Mouse (Mus musculus): ENCODE results near the gene Kcnma1. TPM values are rescaled to one million over a fixed set of nuclear protein-coding genes. Genes with fewer than 3 reads are reported as not detected.

The Kcnma1 gene
- polyA plus RNA-seq, 1 experiment from 2014 or later = 2.3 TPM

DNA sequence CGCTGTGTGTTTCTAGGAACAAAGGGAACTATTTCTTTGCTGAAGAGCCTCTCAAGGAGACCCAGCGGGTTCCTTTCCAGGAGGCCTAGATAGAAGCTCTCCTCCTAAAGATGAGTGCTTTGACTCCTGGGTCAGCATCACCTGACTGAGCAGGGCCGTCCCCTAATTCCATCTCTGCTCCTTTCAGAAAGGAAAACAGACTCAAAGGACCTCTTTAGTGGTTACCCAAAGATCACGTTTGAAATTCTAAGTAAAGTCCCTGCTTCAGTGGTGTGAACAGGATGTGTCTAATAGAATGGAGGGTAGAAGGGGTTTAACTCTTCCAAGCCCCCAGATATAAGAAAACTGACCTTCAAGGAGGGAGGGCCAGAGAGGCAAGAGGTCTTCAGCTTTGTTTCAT, 411.4 kb downstream of the Kcnma1 start:
- no peak overlapping the region for H3K27ac ChIP-seq
- no peaks in the 10 kb centered on the region for H3K36me3 ChIP-seq
- WGBS = 46% methylated on average over 4 of the region's 4 CpGs
- H3K4me2 ChIP-seq = no peak overlapping the region
- no peaks in the 10 kb centered on the region for H3K4me1 ChIP-seq (replicated peaks)
- no peak overlapping the region for H3K4me3 ChIP-seq (replicated peaks)
- H3K9ac ChIP-seq (replicated peaks) = no peak overlapping the region
- H3K9me3 ChIP-seq = no peaks in the 10 kb centered on the region
- no peak for ATAC-seq (ENCODE audit: insufficient number of reproducible peaks, insufficient read depth, low FRiP score, low TSS enrichment, low read depth)
- H3K27me3 ChIP-seq = peaks cover 5% of the 10 kb centered on the region; the same call in 1 of the 2 replicates

DNA sequence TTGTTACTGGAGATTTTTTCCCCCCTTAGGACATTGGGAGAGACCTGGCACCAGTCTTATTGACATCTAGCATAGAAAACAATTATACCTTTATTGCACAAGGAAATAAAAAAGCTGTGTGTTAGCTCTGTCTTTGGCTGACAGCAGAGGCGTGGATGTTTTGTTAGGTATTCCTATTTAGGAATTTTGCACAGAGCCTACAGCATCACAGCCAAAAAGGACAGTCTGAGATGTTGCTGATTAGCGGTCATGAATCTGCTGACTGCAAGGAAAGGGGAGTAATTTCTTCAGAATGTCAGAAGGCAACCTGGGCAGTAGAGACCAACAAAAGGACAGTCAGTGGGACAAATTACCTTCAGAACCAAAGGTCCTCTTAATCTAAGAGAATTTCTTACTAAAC, 412.2 kb downstream of the Kcnma1 start:
- WGBS = 81% methylated on average over 2 of the region's 2 CpGs
- H3K4me1 ChIP-seq (replicated peaks) = no peaks in the 10 kb centered on the region
- no peak overlapping the region for H3K4me2 ChIP-seq
- no peaks in the 10 kb centered on the region for H3K9me3 ChIP-seq
- no peaks in the 10 kb centered on the region for H3K36me3 ChIP-seq
- H3K27ac ChIP-seq = no peak overlapping the region
- ATAC-seq (ENCODE audit: insufficient number of reproducible peaks, insufficient read depth, low FRiP score, low TSS enrichment, low read depth) = no peak
- H3K27me3 ChIP-seq = peaks cover 5% of the 10 kb centered on the region; the same call in 1 of the 2 replicates
- no peak overlapping the region for H3K4me3 ChIP-seq (replicated peaks)
- H3K9ac ChIP-seq (replicated peaks) = no peak overlapping the region

DNA sequence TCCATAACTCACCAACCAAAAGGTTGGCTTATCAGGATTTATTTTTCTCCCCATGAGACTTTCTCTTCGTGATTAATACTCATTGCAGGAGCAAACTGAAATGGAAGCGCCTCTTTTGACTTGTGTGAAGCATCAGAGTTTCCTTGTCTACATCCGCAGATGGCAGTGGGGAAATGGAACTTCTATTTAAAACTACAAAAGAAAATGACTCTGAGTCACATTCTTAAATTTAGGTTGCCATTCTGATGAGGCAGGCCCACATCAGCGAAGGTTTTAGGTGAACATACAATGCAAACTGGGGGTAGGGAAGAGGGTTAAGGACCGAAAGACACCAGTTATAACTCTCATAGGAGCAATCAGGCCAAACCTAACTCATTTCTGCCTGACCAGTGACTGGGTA, 419.7 kb downstream of the Kcnma1 start:
- Histone ChIP-seq H3K4me3 (replicated peaks) (no peak overlapping the region), H3K9me3 (no peaks in the 10 kb centered on the region), H3K36me3 (no peaks in the 10 kb centered on the region), H3K27ac (no peak overlapping the region), H3K27me3 (no peaks in the 10 kb centered on the region), H3K4me1 (replicated peaks) (no peaks in the 10 kb centered on the region), H3K4me2 (no peak overlapping the region), H3K9ac (replicated peaks) (no peak overlapping the region)
- WGBS = 87% methylated on average over 5 of the region's 5 CpGs
- no peak for ATAC-seq (ENCODE audit: insufficient number of reproducible peaks, insufficient read depth, low FRiP score, low TSS enrichment, low read depth)

DNA sequence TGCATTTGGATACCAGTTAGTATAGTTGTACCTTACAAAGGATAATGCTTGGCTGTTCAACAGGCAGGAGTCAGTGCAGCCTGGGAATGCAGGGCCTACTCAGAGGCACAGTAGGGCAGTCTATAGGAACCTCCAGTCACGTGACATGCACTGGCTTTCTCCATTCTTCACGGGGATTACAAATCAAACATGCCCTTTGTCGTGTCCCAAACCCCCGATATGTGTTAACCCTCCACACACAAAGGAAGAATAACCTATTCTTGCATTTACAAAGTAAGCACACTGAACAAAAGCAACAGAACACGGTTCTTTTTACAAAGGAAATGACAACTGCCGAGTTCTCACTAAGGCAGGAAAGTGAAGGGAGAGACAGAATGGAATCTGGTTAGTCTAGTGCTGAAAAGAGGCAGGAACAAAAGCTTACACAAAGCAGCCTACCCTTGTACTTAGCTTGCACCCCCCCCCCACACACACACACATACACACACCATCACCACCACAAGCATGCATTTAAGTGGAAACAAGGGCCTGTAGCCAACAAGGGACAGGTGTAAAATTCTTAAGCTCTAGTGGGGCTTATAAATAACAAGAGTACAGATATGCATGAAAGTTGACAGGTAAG, 421.4 kb downstream of the Kcnma1 start:
- Histone ChIP-seq H3K27me3 (no peaks in the 10 kb centered on the region), H3K27ac (no peak overlapping the region), H3K9ac (replicated peaks) (no peak overlapping the region), H3K4me2 (no peak overlapping the region), H3K36me3 (no peaks in the 10 kb centered on the region), H3K9me3 (no peaks in the 10 kb centered on the region), H3K4me1 (replicated peaks) (no peaks in the 10 kb centered on the region), H3K4me3 (replicated peaks) (no peak overlapping the region)
- 75% methylated on average over 6 of the region's 6 CpGs for WGBS
- ATAC-seq (ENCODE audit: insufficient number of reproducible peaks, insufficient read depth, low FRiP score, low TSS enrichment, low read depth) = no peak

DNA sequence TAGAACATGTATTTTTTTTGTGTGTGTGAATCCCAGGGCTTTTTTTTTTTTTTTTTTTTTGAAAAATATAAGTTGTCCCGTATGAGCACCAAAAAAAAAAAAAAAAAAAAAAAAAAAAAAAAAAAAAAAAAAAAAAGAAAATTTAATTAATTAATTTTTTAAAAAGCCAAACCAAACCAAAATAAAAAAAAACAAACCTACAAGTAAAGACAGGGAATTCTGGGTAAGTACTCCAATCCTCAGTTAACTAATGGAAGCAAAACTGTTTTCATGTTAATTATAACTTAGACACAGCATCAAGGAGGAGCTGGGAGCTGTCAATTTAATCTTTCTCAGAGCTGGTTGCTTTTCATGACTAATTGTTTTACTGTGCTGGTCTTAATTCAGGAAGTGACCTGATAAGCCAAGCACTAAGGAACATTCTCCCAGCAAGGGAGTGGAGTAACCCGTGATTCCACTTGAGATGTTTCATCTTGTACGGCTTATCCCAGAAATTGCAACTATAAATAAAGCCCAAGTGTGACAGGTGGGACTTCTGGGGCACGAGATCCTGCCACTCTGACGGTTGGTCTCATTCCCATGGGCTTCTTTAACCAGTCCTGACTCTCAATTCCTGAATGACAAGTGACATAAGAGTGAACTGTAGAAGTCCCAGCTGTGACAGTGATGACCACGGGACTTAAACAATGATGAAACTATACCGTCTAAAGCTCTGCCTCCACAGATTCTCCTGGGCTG, 424.4 kb downstream of the Kcnma1 start:
- ATAC-seq (ENCODE audit: insufficient number of reproducible peaks, insufficient read depth, low FRiP score, low TSS enrichment, low read depth) = no peak
- no peak overlapping the region for H3K4me3 ChIP-seq (replicated peaks)
- H3K4me1 ChIP-seq (replicated peaks) = no peaks in the 10 kb centered on the region
- no peak overlapping the region for H3K9ac ChIP-seq (replicated peaks)
- no peaks in the 10 kb centered on the region for H3K9me3 ChIP-seq
- 56% methylated on average over 7 of the region's 7 CpGs for WGBS
- no peak overlapping the region for H3K27ac ChIP-seq
- no peaks in the 10 kb centered on the region for H3K36me3 ChIP-seq
- no peak overlapping the region for H3K4me2 ChIP-seq
- peaks cover 6% of the 10 kb centered on the region; the same call in 1 of the 2 replicates for H3K27me3 ChIP-seq

DNA sequence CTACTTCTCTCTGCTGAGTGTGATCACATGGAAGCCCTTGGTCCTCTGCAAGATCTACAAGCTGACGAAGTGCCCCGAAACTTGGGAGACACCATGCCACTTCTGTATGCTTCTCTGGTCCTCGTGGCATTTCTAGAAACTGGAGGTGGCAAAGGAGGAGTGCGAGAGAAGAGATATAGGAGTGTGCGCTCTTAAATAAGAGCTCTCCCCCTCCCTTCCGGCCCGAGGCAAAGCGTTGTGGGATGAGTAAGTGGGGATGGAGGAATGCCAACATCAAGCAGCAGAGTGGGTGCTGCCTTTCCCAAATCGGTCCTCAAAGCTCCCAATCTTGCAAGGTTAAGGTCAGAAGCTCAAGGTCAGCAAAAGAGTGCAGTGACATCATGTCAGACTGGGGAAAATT, 426.8 kb downstream of the Kcnma1 start:
- ATAC-seq (ENCODE audit: insufficient number of reproducible peaks, insufficient read depth, low FRiP score, low TSS enrichment, low read depth) = no peak
- Histone ChIP-seq H3K27me3 (peaks cover 6% of the 10 kb centered on the region), H3K36me3 (no peaks in the 10 kb centered on the region), H3K9me3 (no peaks in the 10 kb centered on the region), H3K4me1 (replicated peaks) (no peaks in the 10 kb centered on the region), H3K4me3 (replicated peaks) (no peak overlapping the region), H3K27ac (no peak overlapping the region), H3K9ac (replicated peaks) (no peak overlapping the region), H3K4me2 (no peak overlapping the region)
- 86% methylated on average over 9 of the region's 9 CpGs for WGBS

DNA sequence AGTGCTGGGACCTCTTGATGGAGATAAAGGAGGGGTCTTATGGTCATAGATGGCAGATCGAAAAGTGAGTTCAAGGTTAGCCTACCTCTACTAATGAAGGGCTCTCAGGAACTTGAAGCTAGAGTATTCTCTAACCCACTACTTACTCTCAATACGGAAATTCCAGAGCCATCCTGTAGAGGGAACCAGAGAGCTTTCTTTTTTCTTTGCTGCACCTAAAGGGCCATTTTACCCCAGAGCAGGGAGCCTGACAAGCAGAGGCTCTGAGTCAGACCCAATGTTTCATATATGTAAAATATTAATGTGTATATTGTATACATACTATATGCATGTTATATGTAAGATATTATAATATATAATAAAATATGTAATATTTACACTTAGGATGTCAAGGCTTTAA, 431.1 kb downstream of the Kcnma1 start:
- no peak overlapping the region for H3K4me2 ChIP-seq
- H3K9ac ChIP-seq (replicated peaks) = no peak overlapping the region
- WGBS = 13% methylated on average over 2 of the region's 2 CpGs
- no peak overlapping the region for H3K4me3 ChIP-seq (replicated peaks)
- no peaks in the 10 kb centered on the region for H3K4me1 ChIP-seq (replicated peaks)
- no peak overlapping the region for H3K27ac ChIP-seq
- ATAC-seq (ENCODE audit: insufficient number of reproducible peaks, insufficient read depth, low FRiP score, low TSS enrichment, low read depth) = no peak
- H3K27me3 ChIP-seq = peaks cover 13% of the 10 kb centered on the region
- H3K36me3 ChIP-seq = no peaks in the 10 kb centered on the region
- H3K9me3 ChIP-seq = no peaks in the 10 kb centered on the region

DNA sequence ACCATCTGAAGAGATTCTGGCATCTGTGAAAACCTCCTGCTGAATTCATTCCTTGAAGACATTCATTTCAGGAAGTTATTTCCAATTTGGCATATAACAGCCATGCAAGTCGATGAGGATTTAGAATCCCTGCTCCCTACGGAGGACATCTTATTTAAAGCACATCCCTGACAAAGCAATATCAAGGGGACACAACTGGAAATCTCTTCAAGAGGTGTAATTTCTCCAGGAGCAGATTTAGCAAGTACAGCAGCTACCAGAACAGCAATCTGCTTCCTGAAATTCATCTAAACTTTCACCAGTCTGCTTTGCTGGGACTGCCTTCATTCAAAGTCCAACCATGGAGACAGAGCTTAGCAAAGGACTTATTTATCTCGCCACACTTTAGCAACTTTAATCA, 433.0 kb downstream of the Kcnma1 start:
- Histone ChIP-seq H3K36me3 (no peaks in the 10 kb centered on the region), H3K4me3 (replicated peaks) (no peak overlapping the region)

DNA sequence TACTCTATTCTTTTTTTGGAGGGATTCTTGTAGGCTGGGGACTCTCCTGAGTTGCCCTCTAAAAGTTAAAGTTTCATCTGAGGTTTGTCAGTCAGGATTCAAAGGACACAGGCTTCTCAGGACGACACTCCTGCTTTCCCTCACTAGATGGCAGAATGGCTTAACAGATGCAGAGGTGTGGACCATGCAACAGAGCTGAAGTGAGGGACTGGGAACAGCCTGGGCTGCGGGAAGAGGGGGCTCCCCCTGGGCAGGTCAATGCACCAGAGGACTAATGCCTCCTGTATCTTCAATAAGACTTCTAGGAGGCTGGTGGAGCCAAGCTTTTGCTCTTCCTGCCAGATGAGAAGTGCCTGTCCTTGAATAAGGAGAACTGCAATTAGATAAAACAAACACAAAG, 438.3 kb downstream of the Kcnma1 start:
- Histone ChIP-seq H3K9me3 (no peaks in the 10 kb centered on the region), H3K4me3 (replicated peaks) (no peak overlapping the region), H3K27ac (no peak overlapping the region), H3K4me1 (replicated peaks) (no peaks in the 10 kb centered on the region), H3K4me2 (no peak overlapping the region), H3K27me3 (peaks cover 4% of the 10 kb centered on the region; the same call in 1 of the 2 replicates), H3K36me3 (no peaks in the 10 kb centered on the region), H3K9ac (replicated peaks) (no peak overlapping the region)
- 4% methylated on average over 2 of the region's 2 CpGs for WGBS
- no peak for ATAC-seq (ENCODE audit: insufficient number of reproducible peaks, insufficient read depth, low FRiP score, low TSS enrichment, low read depth)

More for the DNA sequence above, 433.0 kb downstream of the Kcnma1 start:
- Histone ChIP-seq H3K9ac (replicated peaks) (no peak overlapping the region), H3K27me3 (peaks cover 6% of the 10 kb centered on the region), H3K4me1 (replicated peaks) (no peaks in the 10 kb centered on the region), H3K4me2 (no peak overlapping the region), H3K9me3 (no peaks in the 10 kb centered on the region), H3K27ac (no peak overlapping the region)
- 78% methylated on average over 3 of the region's 3 CpGs for WGBS
- ATAC-seq (ENCODE audit: insufficient number of reproducible peaks, insufficient read depth, low FRiP score, low TSS enrichment, low read depth) = no peak

DNA sequence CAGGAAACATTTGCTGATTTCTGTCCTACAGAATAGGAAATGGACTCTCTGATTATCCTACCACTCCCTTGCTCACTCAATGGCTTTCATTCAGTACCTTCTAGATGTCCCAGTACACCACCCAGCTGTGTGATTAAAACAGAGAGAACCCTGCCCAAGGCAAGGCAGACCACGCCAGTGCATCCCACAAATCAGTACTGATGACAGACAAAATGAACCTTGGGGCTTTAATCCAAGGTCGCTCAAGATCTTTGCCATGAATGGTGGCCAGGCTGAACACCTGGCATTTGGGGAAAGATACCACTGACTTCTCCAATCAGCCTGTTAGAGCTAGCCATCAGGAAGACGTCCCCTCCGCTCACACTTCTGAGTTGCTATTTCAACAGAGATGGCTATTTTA, 440.2 kb downstream of the Kcnma1 start:
- H3K27ac ChIP-seq = no peak overlapping the region
- no peaks in the 10 kb centered on the region; the same call in 1 of the 2 replicates for H3K27me3 ChIP-seq
- 63% methylated on average over 4 of the region's 4 CpGs for WGBS
- no peaks in the 10 kb centered on the region for H3K36me3 ChIP-seq
- no peak overlapping the region for H3K4me2 ChIP-seq
- no peaks in the 10 kb centered on the region for H3K4me1 ChIP-seq (replicated peaks)
- H3K4me3 ChIP-seq (replicated peaks) = no peak overlapping the region
- H3K9ac ChIP-seq (replicated peaks) = no peak overlapping the region
- H3K9me3 ChIP-seq = no peaks in the 10 kb centered on the region
- no peak for ATAC-seq (ENCODE audit: insufficient number of reproducible peaks, insufficient read depth, low FRiP score, low TSS enrichment, low read depth)

DNA sequence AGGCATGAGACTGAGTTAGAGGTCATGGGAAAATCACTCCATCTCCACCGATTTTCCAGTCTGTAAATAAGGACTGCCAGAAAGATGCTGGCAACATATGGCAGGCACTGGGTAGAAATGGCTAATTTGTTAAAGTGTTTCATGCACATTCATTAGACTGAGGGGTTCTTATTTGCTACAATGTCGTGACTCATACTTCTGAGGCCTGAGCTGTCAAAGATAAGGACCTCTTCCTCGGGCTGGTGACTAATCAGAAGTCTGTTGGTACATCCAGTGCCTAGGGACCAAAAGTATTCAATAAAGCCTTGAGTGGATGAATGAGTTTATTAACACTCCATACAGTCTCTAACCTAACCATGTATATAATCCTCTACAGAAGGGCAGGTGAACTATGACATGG, 440.9 kb downstream of the Kcnma1 start:
- H3K27ac ChIP-seq = no peak overlapping the region
- H3K4me2 ChIP-seq = no peak overlapping the region
- no peaks in the 10 kb centered on the region for H3K27me3 ChIP-seq
- WGBS = 73% methylated on average over 3 of the region's 3 CpGs
- H3K9ac ChIP-seq (replicated peaks) = no peak overlapping the region
- no peaks in the 10 kb centered on the region for H3K9me3 ChIP-seq
- no peaks in the 10 kb centered on the region for H3K4me1 ChIP-seq (replicated peaks)
- no peaks in the 10 kb centered on the region for H3K36me3 ChIP-seq
- H3K4me3 ChIP-seq (replicated peaks) = no peak overlapping the region
- no peak for ATAC-seq (ENCODE audit: insufficient number of reproducible peaks, insufficient read depth, low FRiP score, low TSS enrichment, low read depth)

DNA sequence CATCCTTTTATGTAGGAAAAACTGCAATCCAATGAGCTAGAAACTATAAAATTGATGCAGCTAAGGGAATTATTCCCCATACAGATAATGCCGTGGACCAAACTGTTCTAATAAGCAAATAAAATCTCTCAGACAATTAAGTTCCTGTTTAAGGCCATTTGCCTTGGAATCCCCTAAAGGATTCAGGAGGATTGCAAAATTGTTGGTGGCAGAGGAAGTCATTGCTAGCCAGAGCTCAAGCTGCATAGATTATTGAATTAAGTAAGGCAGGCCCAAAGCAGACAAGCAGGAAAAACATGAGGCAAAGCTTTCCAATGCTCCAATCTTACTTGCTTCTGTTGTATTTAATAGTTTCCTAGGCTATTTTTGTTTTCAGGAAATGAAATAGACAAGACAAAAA, 441.5 kb downstream of the Kcnma1 start:
- Histone ChIP-seq H3K9me3 (no peaks in the 10 kb centered on the region), H3K4me2 (no peak overlapping the region), H3K36me3 (no peaks in the 10 kb centered on the region), H3K4me1 (replicated peaks) (no peaks in the 10 kb centered on the region), H3K4me3 (replicated peaks) (no peak overlapping the region), H3K9ac (replicated peaks) (no peak overlapping the region), H3K27ac (no peak overlapping the region), H3K27me3 (no peaks in the 10 kb centered on the region)
- WGBS = 57% methylated on average over 1 of the region's 1 CpGs
- ATAC-seq (ENCODE audit: insufficient number of reproducible peaks, insufficient read depth, low FRiP score, low TSS enrichment, low read depth) = no peak

All from limb, embryonic 12.5 days (tissue).